ENCODE assay signal across 9 mouse cellular contexts in genomic region chr16:17721822-17722460, GRCm38 (mm10). TPM values are rescaled to one million over a fixed set of nuclear protein-coding genes. Genes with fewer than 3 reads are reported as not detected.
A peak's percentile ranks its signal among the peaks of the same experiment; 100 is the strongest.
DNase-seq lines count a peak whose midpoint lies in the region; ATAC-seq and TF ChIP-seq lines count a peak whose summit lies in the region.
"Had no signal": no experiment of that assay in that cellular context is flagged by ENCODE, and none has a peak within 500 bp of the region (broad histone marks: within the 10 kb centered on the region; RNA-seq: fewer than 3 reads in every experiment).

No protein-coding gene starts in this region.

- H3K4me3 ChIP-seq in heart, embryonic 11.5 days (ENCODE audit: low read depth, low read length) = peak overlapping the region; percentile 93
- H3K4me3 ChIP-seq in spleen, adult 2 months (ENCODE audit: extremely low read depth, insufficient read depth, insufficient read length) = peak overlapping the region; percentile 74
- H3K4me3 ChIP-seq in intestine, embryonic 14.5 days (ENCODE audit: low read depth, low read length) = peak overlapping the region; percentile 79
- H3K4me3 ChIP-seq in neural tube, embryonic 13.5 days = peak overlapping the region; percentile 92

- peak overlapping the region; percentile 89 for H3K27ac ChIP-seq in heart, embryonic 11.5 days (ENCODE audit: low read depth, low read length)
- no peak overlapping the region for H3K27ac ChIP-seq in spleen, adult 2 months (ENCODE audit: insufficient read depth, low read length)
- H3K27ac ChIP-seq in intestine, embryonic 14.5 days (ENCODE audit: low read depth) = peak overlapping the region; percentile 82; the same call in 1 of the 2 replicates
- peak overlapping the region; percentile 84 for H3K27ac ChIP-seq in neural tube, embryonic 13.5 days (replicated peaks)

- H3K4me2 ChIP-seq in heart, embryonic 11.5 days = peak overlapping the region; percentile 88
- peak overlapping the region; percentile 99 for H3K4me2 ChIP-seq in intestine, embryonic 14.5 days (ENCODE audit: low read length)
- peak overlapping the region; percentile 92 for H3K4me2 ChIP-seq in neural tube, embryonic 13.5 days

- ATAC-seq in heart, embryonic 11.5 days (replicated peaks; ENCODE audit: insufficient number of reproducible peaks, low FRiP score, low TSS enrichment) = no peak
- ATAC-seq in intestine, embryonic 14.5 days (replicated peaks; ENCODE audit: low FRiP score, low TSS enrichment, low read depth) = no peak
- ATAC-seq in neural tube, embryonic 13.5 days (ENCODE audit: low read depth) = peak; percentile 4; the same call in 1 of the 2 replicates

- 6% methylated on average over 10 of the region's 10 CpGs for WGBS in heart, embryonic 11.5 days (ENCODE audit: insufficient replicate concordance)
- WGBS in spleen, adult 2 months = under 1% methylated on average over 10 of the region's 10 CpGs
- 5% methylated on average over 10 of the region's 10 CpGs for WGBS in intestine, embryonic 14.5 days
- 6% methylated on average over 10 of the region's 10 CpGs for WGBS in neural tube, embryonic 13.5 days

- H3K9ac ChIP-seq in heart, embryonic 11.5 days (ENCODE audit: low read depth, low read length) = peak overlapping the region; percentile 94
- peak overlapping the region; percentile 89 for H3K9ac ChIP-seq in intestine, embryonic 14.5 days (ENCODE audit: low read length)
- H3K9ac ChIP-seq in neural tube, embryonic 13.5 days = peak overlapping the region; percentile 97

- no peaks in the 10 kb centered on the region for H3K9me3 ChIP-seq in heart, embryonic 11.5 days (replicated peaks; ENCODE audit: control insufficient read depth, low read length)
- no peaks in the 10 kb centered on the region for H3K9me3 ChIP-seq in intestine, embryonic 14.5 days (ENCODE audit: control insufficient read depth, low read length)
- no peaks in the 10 kb centered on the region for H3K9me3 ChIP-seq in neural tube, embryonic 13.5 days

- no peak for DNase-seq in heart, adult 8-10 months (ENCODE audit: low spot score)
- no peak for DNase-seq in spleen, adult 2 months (ENCODE audit: low read depth in 1 of 2, low spot score in 2 of 2)
- DNase-seq in spleen, adult 18-20 months = no peak
- DNase-seq in intestine, embryonic 14.5 days (ENCODE audit: low spot score) = no peak
- no peak for DNase-seq in cerebellum, adult 9-11 months
- no peak for DNase-seq in cerebellum, adult 11-12 months

- H3K4me1 ChIP-seq in heart, embryonic 11.5 days (ENCODE audit: control insufficient read depth, insufficient read depth, low read length) = peaks cover 18% of the 10 kb centered on the region
- peaks cover 1% of the 10 kb centered on the region; the same call in 1 of the 2 replicates for H3K4me1 ChIP-seq in spleen, adult 2 months (ENCODE audit: control insufficient read depth, insufficient read depth, insufficient read length)
- peaks cover 9% of the 10 kb centered on the region; the same call in 1 of the 2 replicates for H3K4me1 ChIP-seq in intestine, embryonic 14.5 days (replicated peaks; ENCODE audit: control insufficient read depth, insufficient read depth, low read length)
- peaks cover 17% of the 10 kb centered on the region for H3K4me1 ChIP-seq in neural tube, embryonic 13.5 days (replicated peaks)

- no peaks in the 10 kb centered on the region for H3K36me3 ChIP-seq in heart, embryonic 11.5 days (ENCODE audit: control insufficient read depth, insufficient read depth, low read length)
- no peaks in the 10 kb centered on the region for H3K36me3 ChIP-seq in spleen, adult 2 months (ENCODE audit: control insufficient read depth, insufficient read depth, low read length)
- no peaks in the 10 kb centered on the region for H3K36me3 ChIP-seq in intestine, embryonic 14.5 days (ENCODE audit: control insufficient read depth, insufficient read depth, low read length)
- 0 out of 2 replicates have a peak, but pooled peaks cover 3% of the 10 kb centered on the region for H3K36me3 ChIP-seq in neural tube, embryonic 13.5 days

- no peaks in the 10 kb centered on the region for H3K27me3 ChIP-seq in heart, embryonic 11.5 days (ENCODE audit: control insufficient read depth, insufficient read depth, low read length)
- H3K27me3 ChIP-seq in spleen, adult 2 months (ENCODE audit: control insufficient read depth, insufficient read depth, low read length) = no peaks in the 10 kb centered on the region
- no peaks in the 10 kb centered on the region for H3K27me3 ChIP-seq in intestine, embryonic 14.5 days (replicated peaks; ENCODE audit: control insufficient read depth, insufficient read depth, low read length)
- H3K27me3 ChIP-seq in neural tube, embryonic 13.5 days = no peaks in the 10 kb centered on the region
- H3K27me3 ChIP-seq: Patski had no signal

- no peak for TF ChIP-seq CTCF in spleen, adult 2 months (IDR thresholded peaks at IDR 0.05; ENCODE audit: extremely low read depth, insufficient read depth, insufficient read length, insufficient replicate concordance)

- TF ChIP-seq POLR2A in spleen, adult 2 months (IDR thresholded peaks at IDR 0.05; ENCODE audit: low read depth, low read length) = no peak

RNA-seq across cellular contexts. Expression of gene Med15, which starts 10.8 kb away (rescaled TPM):
- polyA plus RNA-seq in heart, embryonic 11.5 days (2014; fragmentation: Nextera tagmentation; extraction: Ambion mirVana) = 31.6 and 32.9 TPM in 2 replicates
- total RNA-seq in heart, adult 8-10 months (2022) = 10 to 100 TPM; 22.3 to 27.2 (median 23.0) TPM
- polyA plus RNA-seq in spleen, adult 2 months (2012; rRNA removed) = 110 and 117 TPM in 2 replicates
- polyA plus RNA-seq in intestine, embryonic 14.5 days (2014; fragmentation: Nextera tagmentation; extraction: Ambion mirVana) = 41.5 and 45.7 TPM in 2 replicates
- polyA plus RNA-seq in neural tube, embryonic 13.5 days (2015; fragmentation: Nextera tagmentation; extraction: Ambion mirVana) = 46.6 and 56.0 TPM in 2 replicates

RNA-seq across cellular contexts. Expression of gene Klhl22, which starts 37.5 kb away (rescaled TPM):
- polyA plus RNA-seq in heart, embryonic 11.5 days (2014; fragmentation: Nextera tagmentation; extraction: Ambion mirVana) = 43.2 and 44.1 TPM in 2 replicates
- total RNA-seq in heart, adult 8-10 months (2022) = 10 to 100 TPM; 18.8 to 23.0 (median 19.4) TPM
- polyA plus RNA-seq in spleen, adult 2 months (2012; rRNA removed) = 20.0 and 25.5 TPM in 2 replicates
- 66.5 and 70.8 TPM in 2 replicates for polyA plus RNA-seq in intestine, embryonic 14.5 days (2014; fragmentation: Nextera tagmentation; extraction: Ambion mirVana)
- polyA plus RNA-seq in neural tube, embryonic 13.5 days (2015; fragmentation: Nextera tagmentation; extraction: Ambion mirVana) = 76.2 and 77.1 TPM in 2 replicates
